Mouse (Mus musculus) CH12.LX (cell line): ENCODE measurements at regions not wholly inside any gene's neighbourhood (a gene's known extent, or its start where the extent isn't known, plus 50 kb on each side); places are given as distances from the start of the nearest gene placed in this dataset.

Experiments used
- CTCF ChIP-seq, 2 experiments: IDR thresholded peaks in 1 of 2; conservative IDR thresholded peaks in 1 of 2; 2 replicates each; pipeline ENCODE4 v1.5.1; 2011 to 2012; ENCODE audit warnings: low read depth in 2 of 2, low read length in 2 of 2, improper control_type of control experiment in 1 of 2, inconsistent platforms in 1 of 2, mild to moderate bottlenecking in 1 of 2, moderate library complexity in 1 of 2
- ELF1 ChIP-seq: IDR thresholded peaks from 2 replicates; pipeline ENCODE4 v1.6.1; 2014; ENCODE audit warnings: low read depth, mild to moderate bottlenecking, inconsistent platforms, low read length, improper control_type of control experiment
- EP300 ChIP-seq: IDR thresholded peaks from 2 replicates; pipeline ENCODE4 v1.6.1; 2011; ENCODE audit warnings: low read length, improper control_type of control experiment
- ETS1 ChIP-seq: conservative IDR thresholded peaks from 2 replicates; pipeline ENCODE4 v1.6.1; 2012; ENCODE audit warnings: low read depth, mild to moderate bottlenecking, inconsistent platforms, low read length, improper control_type of control experiment, moderate library complexity
- KAT2A ChIP-seq: IDR thresholded peaks from 2 replicates; pipeline ENCODE4 v1.6.1; 2012; ENCODE audit warnings: low read length, improper control_type of control experiment, inconsistent platforms; ENCODE audit not compliant: insufficient replicate concordance
- MAX ChIP-seq: IDR thresholded peaks from 2 replicates; pipeline ENCODE4 v1.6.1; 2011; ENCODE audit warnings: low read length, improper control_type of control experiment
- NELFE ChIP-seq: IDR thresholded peaks from 2 replicates; pipeline ENCODE4 v1.6.1; 2011; ENCODE audit warnings: low read depth, low read length, improper control_type of control experiment
- POLR2A ChIP-seq: IDR thresholded peaks from 2 replicates; pipeline ENCODE4 v1.6.1; 2011; ENCODE audit warnings: low read depth, mild to moderate bottlenecking, improper control_type of control experiment, low read length
- RCOR1 ChIP-seq: conservative IDR thresholded peaks from 2 replicates; pipeline ENCODE4 v1.6.1; 2012; ENCODE audit warnings: low read depth, mild to moderate bottlenecking, inconsistent platforms, low read length, improper control_type of control experiment
- UBTF ChIP-seq: IDR thresholded peaks from 2 replicates; pipeline ENCODE4 v1.6.1; 2012; ENCODE audit warnings: low read depth, mild to moderate bottlenecking, inconsistent platforms, low read length, improper control_type of control experiment, moderate library complexity
- ZC3H11A ChIP-seq: IDR thresholded peaks from 2 replicates; pipeline ENCODE4 v1.6.1; 2012; ENCODE audit warnings: low read depth, mild to moderate bottlenecking, inconsistent platforms, low read length, improper control_type of control experiment
- ZNF384 ChIP-seq: IDR thresholded peaks from 2 replicates; pipeline ENCODE4 v1.6.1; 2012; ENCODE audit warnings: low read depth, low read length, improper control_type of control experiment, inconsistent platforms

- TF ChIP-seq POLR2A: no peak
- no peak for TF ChIP-seq ELF1
- no peak for TF ChIP-seq KAT2A
- peak; percentile 41 to 69 for TF ChIP-seq CTCF (conservative IDR thresholded peaks at IDR 0.05 in 1 of 2, IDR thresholded peaks at IDR 0.05 in 1 of 2; ENCODE audit: low read depth in 2 of 2, low read length in 2 of 2)
- TF ChIP-seq ETS1: no peak
- TF ChIP-seq ZC3H11A: no peak
- TF ChIP-seq NELFE: no peak
- TF ChIP-seq UBTF: no peak
- no peak for TF ChIP-seq RCOR1
- TF ChIP-seq ZNF384: no peak
- TF ChIP-seq MAX: no peak
- no peak for TF ChIP-seq EP300
Measured at GRCm38 (mm10) chr6:14522742-14523141, 232.3 kb downstream of the Ppp1r3a start.
